Mouse (Mus musculus): ENCODE measurements around the gene Fxyd2.

GRCm38 (mm10) chr9:45449658-45450057 lies 50.2 kb downstream of the Fxyd2 start:
- TF ChIP-seq CTCF (IDR thresholded peaks at IDR 0.05; ENCODE audit: borderline replicate concordance, control insufficient read depth, extremely low read depth, insufficient read depth, low read length, poor library complexity) (no peak), POLR2A (IDR thresholded peaks at IDR 0.05; ENCODE audit: control insufficient read depth, extremely low read depth, insufficient read depth, low read length, poor library complexity) (no peak)
